Mouse (Mus musculus): Measurements from ENCODE around the gene Rnase12.
A peak's percentile ranks its signal among the peaks of the same experiment; 100 is the strongest.

The Rnase12 gene

DNA sequence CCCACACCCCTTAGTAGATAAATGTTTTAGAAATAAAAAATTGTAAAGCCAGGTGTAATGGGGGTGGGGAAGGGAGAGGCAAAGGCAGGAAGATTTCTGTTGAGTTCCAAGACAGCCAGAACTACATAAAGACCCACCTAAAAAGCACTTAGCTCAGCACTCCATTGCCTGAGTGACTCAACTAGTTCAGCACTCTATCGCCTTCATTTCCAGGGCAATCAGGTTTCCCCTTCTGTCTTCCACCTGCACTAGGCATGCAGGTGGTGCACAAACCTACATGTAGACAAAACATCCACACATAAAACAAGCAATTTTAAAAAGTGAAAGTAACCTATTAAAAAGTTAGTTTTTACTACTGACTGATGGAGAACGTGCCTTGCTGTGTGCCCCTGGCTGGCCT, 27.6 kb upstream of the Rnase12 start:
- DNase-seq (ENCODE audit: low read depth, low spot score) = peak; percentile 92

DNA sequence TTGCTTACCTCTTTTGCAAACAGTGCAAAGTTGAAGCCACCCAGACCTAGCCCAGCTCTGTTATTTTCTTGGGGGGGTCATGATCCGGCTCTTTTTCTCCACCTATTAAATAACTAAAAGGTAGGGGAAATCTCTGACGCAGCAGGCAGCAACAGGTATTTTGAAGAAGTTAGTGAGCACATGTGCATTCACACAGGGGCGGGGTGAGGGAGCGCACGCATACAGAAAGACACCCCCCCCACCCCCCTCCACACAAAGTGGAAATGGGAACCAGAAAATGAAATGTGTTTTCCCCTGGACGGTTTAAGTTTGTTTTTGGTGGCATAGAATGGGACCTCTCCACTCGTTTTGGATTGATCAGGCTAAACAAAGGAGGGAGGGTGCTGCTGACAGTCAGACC, 26.3 kb upstream of the Rnase12 start:
- peak; percentile 88 for DNase-seq (ENCODE audit: low read depth, low spot score)

DNA sequence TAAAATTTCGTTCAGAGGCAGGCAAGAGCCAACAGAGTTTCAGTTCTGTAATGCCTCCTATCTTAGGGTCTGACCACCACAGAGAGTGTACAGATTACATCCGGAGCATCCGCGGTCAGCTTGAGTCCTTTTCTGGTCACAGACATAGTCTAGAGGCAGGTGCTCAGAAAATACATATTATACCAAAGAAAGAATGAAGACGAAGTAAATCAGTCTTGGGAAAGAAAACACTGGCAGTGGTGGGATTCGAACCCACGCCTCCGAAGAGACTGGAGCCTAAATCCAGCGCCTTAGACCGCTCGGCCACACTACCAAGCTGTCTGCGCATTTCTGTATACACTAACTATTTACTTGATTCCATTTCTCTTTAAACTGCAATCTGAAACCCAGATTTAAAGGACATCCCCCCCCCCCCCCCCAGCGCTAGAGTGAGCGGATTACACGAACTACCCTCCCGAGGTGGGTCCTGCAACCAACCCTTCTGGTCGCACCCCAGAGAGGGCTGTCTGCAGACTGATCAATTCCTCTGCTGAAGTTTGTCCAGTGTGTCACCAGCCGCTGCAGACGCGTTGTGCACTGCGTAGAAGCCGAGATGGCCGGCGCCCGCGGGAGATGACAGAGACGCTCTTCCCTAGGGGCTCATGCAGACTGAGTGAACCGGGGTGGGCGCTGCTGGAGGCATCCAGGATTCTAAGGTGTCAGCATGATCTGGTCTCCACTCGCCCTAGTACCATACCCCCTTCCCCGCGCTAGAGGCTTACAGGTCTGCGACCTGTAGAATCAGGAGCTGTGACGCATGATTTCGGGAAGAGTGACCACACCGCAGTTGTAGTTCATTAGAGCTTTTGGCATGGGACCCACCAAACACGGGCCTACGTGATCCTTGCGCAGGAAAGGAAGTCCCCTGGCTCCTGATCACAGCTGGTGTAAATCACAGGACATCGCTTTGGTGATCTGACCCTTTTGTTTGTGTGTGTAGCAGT, 25.4 kb upstream of the Rnase12 start:
- peak; percentile 89 for DNase-seq (ENCODE audit: low read depth, low spot score)

DNA sequence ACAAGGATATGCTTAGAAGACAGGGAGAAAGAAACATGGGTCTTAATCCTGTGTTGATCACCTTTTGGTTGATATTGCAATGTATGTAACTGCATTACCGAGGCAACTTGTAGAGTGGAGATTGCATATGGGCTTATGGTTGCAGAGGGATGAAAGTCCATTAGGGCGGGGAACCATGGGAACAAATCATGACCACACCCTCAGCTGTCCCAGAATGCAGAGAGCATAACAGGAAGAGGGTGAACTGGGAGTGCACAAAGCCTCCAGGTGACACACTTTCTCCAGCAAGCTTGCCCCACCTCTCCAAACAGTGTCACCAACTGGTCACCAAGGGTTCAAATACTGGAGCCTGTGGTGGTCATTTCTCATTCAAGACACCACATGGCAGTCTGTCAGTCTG, 23.6 kb upstream of the Rnase12 start:
- DNase-seq (ENCODE audit: low read depth, low spot score) = no peak

DNA sequence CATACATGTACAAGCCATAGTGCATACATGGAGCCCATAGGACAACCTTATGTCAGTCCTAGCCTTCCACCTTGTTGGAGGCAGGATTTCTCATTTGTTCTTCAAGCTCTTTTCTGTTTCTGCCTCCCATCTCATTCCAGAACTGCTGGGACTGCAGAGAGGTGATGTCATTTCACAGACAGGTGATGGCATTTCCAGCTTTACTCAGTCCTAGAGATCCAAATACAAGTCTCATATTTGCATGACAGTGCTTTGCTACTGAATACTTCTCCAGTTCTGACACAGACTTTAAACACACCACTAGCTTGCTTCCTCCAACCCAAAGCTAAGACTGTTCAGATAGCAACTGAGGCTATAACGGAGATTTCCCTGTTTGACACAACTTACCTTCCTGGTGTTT, 21.7 kb upstream of the Rnase12 start:
- no peak for DNase-seq (ENCODE audit: low read depth, low spot score)

DNA sequence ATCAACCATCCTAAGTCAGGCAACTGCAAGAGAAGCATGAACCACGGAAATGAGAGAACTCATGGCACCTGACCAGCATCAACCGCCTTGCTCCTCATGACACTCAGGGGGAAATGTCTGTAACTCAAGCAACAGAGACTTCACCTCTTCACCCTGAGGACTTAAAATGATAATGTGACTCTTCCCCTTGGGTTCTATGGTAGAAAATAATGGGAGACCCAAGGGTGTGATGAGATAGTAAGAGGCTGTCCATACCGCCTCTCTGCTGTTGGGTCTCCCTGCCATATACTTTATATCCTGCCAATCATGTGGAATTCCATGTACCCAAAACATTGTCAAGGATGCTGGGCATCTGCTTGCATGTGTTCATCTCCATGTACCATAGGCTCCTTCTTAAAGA, 16.9 kb upstream of the Rnase12 start, which contains the start of gene Olfr750:
Gene Olfr750, minus strand, starts transcription at position 101 of the 400 bp plus-strand sequence.
- DNase-seq (ENCODE audit: low read depth, low spot score) = no peak

DNA sequence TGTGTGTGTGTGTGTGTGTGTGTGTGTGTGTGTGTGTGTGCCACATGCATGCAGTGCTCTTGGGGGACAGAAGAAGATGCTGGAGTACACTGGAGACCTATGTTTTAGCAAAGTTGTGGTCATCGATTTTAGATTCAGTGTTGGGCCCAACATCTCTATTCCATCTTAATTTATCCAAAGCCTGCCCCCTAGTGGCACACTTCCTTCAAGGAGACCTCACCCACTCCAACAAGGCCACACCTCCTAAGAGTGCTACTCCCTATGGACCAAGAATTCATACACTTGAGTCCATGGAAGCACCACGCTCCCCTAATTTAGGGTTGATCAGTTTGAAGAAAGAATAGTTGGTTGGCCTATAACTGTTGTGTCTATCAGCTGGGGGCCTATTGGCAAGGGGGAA, 12.2 kb upstream of the Rnase12 start:
- DNase-seq (ENCODE audit: low read depth, low spot score) = peak; percentile 75

DNA sequence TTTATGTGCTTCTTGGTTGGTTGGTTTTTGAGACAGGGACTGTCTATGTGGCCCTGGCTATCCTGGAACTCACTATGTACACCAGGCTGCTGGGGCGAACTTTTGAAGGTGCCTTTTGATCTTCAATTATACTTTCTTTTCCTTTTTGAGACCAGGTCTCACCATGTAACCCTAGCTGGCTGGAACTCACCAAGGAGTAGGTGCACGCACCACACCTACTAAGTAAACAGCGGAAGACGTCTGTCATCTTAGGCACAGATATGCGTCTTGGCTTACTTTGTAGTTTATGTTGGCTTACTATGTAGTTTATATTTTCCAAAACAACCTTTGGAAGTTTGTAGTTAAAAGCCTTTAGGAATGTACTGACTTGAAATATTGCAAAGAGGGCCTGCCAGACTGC, 11.5 kb upstream of the Rnase12 start:
- no peak for DNase-seq (ENCODE audit: low read depth, low spot score)

DNA sequence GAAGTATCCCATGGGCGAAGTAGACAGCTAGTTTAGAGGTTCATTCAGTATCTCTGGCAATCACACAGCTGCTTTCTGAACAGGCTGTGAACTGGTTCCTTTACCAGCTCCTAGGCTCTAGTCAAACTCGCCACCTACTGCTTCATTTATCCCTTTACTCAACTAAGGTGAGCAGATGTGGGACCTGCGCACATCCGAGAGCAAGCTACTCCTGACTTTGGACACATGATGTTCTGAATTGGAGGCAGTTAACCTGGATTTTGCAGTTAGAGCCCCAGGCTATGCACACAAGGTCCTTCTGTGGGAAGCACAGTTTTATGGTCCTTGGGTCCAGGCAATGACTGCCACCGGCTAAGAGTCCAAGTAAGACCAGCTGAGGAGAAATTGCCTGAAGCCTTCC, 3.3 kb upstream of the Rnase12 start:
- no peak for DNase-seq (ENCODE audit: low read depth, low spot score)

DNA sequence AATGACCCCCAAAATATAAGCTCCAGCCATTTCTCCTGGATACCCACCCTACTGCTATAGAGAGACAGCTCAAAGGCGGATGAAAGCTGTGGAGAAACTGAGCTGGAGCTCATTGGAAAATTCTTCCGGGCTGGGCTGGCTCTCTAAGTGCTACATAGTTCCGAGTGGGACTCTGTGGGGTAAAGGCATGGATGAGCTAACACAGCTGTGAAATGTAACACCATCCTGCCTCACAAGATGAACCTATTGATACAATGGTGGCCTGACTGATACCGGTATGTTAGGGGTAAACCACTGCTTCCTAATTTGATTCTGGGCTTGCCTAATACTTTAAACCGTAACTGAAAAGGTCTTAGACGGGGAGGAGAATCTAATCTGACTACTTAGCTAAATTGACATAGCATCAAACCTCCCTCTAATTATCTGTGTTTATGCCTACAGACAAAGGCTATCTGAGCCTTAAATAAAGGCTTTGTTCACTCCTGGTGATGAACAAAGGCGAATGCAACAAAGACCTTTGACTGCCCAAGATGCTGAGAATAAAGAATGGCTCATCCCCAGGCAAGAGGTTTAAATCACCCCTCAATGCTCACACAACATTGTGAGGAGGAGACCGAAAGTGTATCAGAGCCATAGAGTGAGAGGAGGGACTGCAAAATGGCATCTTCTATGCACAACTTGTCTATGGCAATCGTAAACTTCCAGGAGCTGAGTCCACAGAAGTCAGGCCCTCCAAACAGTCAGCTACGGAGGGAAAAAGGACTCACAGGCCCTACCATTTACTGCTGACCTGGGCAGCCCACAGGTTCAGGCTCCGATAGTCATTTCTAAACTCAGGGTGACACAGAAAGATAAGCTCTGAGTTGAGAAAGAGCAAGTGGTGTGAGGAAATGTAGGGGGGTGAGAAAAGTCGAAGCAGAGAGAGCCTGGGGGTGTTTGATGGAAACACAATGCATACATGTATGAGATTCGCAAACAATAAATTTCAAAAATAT, 2.9 kb downstream of the Rnase12 start:
- DNase-seq (ENCODE audit: low read depth, low spot score) = no peak

DNA sequence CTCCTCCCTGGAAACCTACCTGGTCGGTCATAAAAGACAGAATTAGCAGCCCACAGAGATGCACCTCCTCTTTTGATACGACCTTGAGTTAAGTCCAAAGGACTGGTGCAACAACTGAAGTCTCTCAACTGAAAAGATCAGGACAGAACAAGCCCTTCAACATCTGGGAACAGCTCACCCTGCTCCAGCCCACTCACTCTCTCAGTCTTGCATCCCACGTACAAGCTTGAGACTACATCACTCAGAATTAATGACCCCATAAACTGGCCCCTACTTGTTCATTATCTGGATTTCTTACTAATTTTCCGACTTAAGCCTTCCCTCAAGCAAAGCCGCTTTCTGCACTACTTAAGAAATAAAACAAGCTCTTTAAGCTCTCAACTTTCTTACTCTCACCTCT, 4.3 kb downstream of the Rnase12 start:
- DNase-seq (ENCODE audit: low read depth, low spot score) = no peak

DNA sequence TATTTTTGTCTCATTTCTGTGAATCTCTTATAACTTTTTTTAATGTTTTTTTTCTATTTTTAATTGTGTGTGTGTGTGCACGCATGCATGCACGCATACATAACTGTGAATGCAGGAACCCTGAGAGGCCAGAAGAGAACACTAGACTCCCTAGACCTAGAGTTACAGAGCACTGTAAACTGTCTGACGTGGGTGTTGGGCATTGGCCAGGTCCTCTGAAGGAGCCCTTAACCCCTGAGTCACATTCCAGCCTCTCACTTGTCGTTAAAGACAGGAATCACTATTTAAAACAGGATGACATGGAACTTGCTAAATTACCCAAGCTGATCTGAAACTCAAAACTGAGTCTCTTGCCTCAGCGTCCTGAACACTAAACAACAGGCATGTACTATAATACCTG, 5.5 kb downstream of the Rnase12 start:
- no peak for DNase-seq (ENCODE audit: low read depth, low spot score)

DNA sequence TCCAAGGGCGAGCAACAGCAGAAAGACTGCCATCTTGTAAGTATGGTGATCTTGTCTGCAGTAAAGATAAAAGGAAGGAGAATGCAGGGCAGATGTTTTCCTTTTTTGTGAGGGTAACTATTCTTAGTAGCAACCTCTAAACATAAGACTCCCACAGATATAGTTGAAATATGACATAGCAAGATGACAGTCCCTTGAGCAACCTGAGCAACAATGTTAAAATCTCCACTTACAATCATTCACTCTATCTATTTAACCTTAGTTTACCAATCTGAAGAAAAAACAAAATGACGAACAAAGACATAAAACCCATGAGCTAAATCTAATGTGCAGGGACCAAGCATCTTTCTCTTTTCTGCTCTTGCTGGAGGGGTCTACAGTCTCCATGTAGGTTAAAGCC, 7.4 kb downstream of the Rnase12 start, which contains the start of gene Rnase11:
Gene Rnase11, minus strand, starts transcription at position 101 of the 400 bp plus-strand sequence.
- no peak for DNase-seq (ENCODE audit: low read depth, low spot score)

DNA sequence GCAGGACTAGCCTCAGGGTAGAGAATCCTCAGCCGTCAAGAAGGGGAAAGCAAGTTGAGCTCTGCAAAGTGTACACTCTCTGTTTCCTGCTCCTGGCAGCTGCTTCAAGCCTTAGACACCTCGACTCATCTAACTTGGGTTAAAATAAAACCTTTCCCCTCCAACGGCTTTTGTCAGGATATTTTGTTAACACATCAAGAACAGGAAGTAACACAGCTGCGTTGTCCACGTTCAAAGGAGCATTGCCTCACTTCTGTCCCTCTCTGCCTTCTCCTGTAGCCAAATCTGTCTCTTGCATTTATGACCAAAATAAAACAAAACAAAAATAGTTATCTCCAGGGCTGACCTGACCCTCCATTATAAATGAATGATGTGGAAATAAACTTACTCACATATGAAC, 9.6 kb downstream of the Rnase12 start:
- DNase-seq (ENCODE audit: low read depth, low spot score) = no peak

DNA sequence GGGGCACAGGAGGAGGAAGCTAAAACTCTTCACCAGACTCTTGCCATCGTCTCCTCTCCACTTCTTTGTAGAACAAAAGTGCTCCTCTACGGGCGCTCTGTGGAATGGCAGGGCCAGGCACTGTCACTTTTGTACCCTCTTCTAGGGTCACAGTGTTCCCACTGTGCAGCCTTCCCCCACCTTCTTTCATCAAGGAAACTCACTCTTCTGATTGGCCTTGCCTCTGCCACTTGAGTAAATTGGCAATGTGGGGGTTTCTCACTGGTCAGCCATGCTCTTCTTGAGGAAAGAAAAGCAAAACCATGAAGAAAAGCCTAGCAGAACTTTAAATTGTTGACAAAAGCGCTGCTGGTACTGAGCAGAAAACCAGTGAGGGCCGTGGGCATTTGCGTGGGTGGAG, 15.7 kb downstream of the Rnase12 start, which contains the start of gene Rnase9:
Gene Rnase9, minus strand, starts transcription at position 101 of the 400 bp plus-strand sequence.
- DNase-seq (ENCODE audit: low read depth, low spot score) = no peak

DNA sequence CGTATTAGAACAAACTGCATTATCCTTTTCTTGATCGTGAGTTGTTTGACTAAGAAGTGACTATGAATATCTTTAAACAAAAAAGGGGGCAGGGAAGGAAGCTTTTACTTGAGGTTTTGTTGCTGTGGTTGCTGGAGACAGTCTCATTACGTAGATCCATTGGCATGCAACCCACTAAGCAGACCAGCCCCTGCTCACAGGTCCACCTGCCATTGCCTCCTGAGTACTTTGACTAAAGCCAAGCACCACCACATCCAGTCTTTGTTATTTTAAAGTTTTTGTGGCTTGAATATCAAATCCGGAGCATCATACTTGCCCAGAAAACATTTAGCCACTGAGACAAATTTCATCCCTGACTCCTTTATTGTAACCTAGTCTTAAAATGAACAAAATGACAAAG, 21.2 kb downstream of the Rnase12 start:
- no peak for DNase-seq (ENCODE audit: low read depth, low spot score)

DNA sequence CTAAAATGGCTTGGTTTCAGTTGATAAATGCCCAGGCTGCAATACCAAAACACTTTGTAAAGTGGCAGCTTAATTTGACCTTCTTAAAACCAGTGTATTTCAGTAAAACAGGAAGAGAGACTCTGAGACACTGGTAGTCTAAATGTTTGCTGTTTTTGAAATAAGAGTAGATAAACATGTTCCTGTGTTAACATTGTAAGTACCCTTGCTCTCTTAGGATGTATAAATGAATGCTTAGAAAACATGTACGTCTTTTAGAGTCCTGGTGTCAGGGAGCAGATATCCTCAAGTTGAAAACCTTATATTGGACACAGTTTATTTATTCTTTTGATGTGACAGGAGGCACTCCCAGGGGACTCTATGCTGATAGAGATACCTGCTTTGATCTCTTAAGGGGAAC, 22.3 kb downstream of the Rnase12 start:
- DNase-seq (ENCODE audit: low read depth, low spot score) = peak; percentile 55

DNA sequence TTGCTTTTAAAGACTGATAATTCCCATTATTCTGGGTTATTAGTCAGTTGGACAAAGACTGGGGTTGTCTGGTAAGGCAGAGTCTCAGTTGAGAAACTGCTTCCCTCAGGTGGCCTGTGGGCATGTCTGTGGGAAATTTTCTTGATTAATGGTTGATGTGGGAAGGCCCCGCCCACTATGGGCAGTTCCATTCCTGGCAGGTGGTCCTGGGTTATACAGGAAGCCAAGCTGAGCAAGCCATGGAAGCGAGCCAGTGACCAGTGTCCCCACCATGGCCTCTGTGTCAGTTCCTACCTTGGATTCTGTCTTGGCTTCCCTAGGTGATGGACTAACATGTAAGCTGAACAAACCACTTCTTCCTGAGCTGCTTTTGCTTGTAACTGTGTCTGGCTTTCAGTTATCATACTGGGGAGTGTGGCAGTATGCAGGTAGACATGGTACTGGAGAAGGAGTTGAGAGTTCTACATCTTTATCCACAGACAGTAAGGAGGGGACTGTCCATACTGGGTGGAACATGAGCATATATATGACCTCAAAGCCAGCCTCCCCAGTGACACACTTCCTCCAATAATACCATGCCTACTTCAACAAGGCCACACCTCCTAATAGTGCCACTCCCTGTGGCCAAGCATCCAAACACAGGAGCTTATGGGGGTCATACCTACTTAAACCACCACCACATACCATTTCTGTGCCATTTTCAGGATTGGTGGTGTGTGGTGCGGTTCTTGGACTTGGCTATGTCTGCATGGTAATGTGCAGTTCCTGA, 29.9 kb downstream of the Rnase12 start:
- DNase-seq (ENCODE audit: low read depth, low spot score) = no peak

DNA sequence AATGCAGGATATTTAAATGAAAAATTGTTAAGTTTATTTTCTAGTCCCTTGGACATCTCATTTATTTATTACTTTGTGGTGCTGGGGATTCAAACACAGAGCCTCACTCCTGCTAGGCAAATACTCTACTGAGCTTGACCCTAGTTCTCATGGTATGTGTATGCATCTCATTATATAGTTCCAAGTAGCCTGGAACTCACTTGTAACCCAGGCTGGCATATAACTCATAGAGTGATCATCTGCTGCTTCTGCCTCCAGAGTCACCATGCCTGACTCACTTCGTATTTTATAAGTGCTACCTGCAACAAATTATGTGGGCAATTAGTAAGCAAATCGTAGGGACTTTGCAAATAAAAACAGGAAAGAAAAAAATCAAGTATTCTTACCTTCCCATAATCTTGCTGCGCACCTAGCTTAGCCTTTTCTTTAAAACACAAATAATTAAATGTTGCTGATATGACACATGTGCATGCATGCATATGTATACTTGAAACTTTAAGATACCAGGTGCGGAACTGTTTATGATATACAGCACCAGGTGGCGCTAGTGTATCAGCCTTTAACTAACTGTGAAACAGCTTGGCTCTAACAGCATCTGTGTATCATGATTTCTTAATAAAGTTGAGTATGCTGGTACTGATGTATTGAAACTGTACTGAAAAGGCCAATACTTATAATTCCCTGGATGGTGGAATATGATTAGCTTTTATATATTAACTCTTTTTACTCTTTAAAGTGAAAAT, 30.9 kb downstream of the Rnase12 start:
- peak; percentile 82 for DNase-seq (ENCODE audit: low read depth, low spot score)

DNA sequence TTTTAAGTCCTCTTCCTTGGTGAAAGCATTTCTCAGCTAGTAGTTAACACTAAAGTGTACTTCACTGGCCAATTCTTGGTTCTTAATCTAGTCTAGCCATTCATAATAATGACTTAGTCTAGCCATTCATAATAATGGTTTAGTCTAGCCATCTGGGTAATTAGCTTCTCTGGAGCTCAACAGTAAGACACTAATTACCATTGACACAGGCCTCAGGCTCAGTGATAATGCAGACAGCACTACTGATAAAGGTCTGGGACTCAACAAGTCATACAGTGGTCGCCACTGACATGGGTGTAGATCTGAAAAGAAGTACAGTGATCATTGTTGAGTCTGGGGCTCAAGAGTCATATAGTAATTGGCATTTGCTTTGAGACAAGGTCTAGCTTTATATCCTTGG, 32.6 kb downstream of the Rnase12 start:
- no peak for DNase-seq (ENCODE audit: low read depth, low spot score)

DNA sequence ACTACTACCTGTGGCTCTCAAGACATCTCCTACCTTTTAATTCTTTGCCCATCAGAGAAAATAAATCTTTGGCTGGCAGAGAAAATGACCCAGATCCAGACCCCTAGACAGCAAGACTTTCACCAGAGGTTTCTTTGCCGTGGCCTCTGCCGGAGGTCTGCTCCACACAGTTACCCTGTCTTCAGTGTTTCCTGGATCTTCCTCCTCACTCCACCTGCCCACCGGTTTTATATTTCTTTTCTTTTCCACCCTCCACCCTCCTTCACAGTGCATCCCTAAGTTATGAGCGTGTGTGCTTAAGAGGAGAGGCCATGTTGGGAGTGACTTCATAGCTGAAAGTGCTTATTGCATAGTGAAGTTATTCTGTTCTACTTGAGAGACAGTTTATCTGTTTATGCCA, 34.0 kb downstream of the Rnase12 start:
- DNase-seq (ENCODE audit: low read depth, low spot score) = no peak
